Mouse (Mus musculus): ENCODE results near the gene Uckl1. TPM values are rescaled to one million over a fixed set of nuclear protein-coding genes. Genes with fewer than 3 reads are reported as not detected.

Uckl1 gene
- polyA plus RNA-seq, 1 experiment = 53.4 TPM

DNA sequence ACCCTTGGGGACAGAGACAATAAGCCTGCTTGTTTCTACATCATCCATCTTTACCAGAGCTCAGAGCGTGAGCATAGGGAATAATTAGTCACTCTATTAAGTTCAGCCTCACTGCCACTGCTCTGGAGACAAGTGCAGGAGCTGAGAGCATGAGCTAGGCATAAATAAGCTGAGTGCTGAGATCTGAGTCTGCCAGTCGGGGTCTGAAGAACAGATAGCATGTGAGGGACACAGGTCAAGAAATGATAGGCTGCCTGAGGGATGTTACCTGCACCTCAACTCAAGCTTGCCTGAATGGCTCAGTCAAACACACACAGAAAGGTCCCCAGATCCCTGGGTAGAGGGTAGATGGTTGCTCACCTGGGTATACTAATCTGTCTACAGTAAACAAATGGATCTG is 7.6 kb downstream of the Uckl1 start:
- H3K4me2 ChIP-seq (ENCODE audit: low read depth) = no peak overlapping the region
- H3K27me3 ChIP-seq (ENCODE audit: control insufficient read depth, insufficient read depth, insufficient read length) = no peaks in the 10 kb centered on the region
- no peak overlapping the region for H3K4me3 ChIP-seq
- peaks cover 13% of the 10 kb centered on the region for H3K79me2 ChIP-seq (ENCODE audit: control insufficient read depth, insufficient read depth)
- H3ac ChIP-seq (ENCODE audit: control insufficient read depth, insufficient read length) = no peak overlapping the region
- peaks cover 3% of the 10 kb centered on the region for H3K36me3 ChIP-seq (ENCODE audit: control insufficient read depth, insufficient read depth)
- TF ChIP-seq POLR2AphosphoS2 (IDR thresholded peaks at IDR 0.05; ENCODE audit: insufficient read length, low read depth) (no peak), SRF (IDR thresholded peaks at IDR 0.05; ENCODE audit: control insufficient read depth, insufficient read length, low read depth) (no peak), CEBPB (IDR thresholded peaks at IDR 0.05; ENCODE audit: insufficient read depth, poor library complexity, severe bottlenecking) (no peak), POLR2A (IDR thresholded peaks at IDR 0.05; ENCODE audit: insufficient read length, low read depth) (no peak), REST (IDR thresholded peaks at IDR 0.05; ENCODE audit: insufficient read depth, insufficient read length) (no peak), MAX (IDR thresholded peaks at IDR 0.05; ENCODE audit: low read depth) (no peak), E2F4 (IDR thresholded peaks at IDR 0.05; ENCODE audit: insufficient read depth) (no peak), TCF12 (IDR thresholded peaks at IDR 0.05; ENCODE audit: insufficient read depth, poor library complexity, severe bottlenecking) (no peak), TCF3 (IDR thresholded peaks at IDR 0.05; ENCODE audit: insufficient read length, low read depth) (no peak), USF1 (IDR thresholded peaks at IDR 0.05; ENCODE audit: low read depth) (no peak), MYOD1 (IDR thresholded peaks at IDR 0.05; ENCODE audit: control insufficient read depth in 1 of 3, insufficient read length in 2 of 3, low read depth in 2 of 3) (no peak), MYOG (IDR thresholded peaks at IDR 0.05; ENCODE audit: control insufficient read depth in 1 of 3, insufficient read depth in 1 of 3, insufficient read length in 2 of 3, low read depth in 2 of 3) (no peak)

DNA sequence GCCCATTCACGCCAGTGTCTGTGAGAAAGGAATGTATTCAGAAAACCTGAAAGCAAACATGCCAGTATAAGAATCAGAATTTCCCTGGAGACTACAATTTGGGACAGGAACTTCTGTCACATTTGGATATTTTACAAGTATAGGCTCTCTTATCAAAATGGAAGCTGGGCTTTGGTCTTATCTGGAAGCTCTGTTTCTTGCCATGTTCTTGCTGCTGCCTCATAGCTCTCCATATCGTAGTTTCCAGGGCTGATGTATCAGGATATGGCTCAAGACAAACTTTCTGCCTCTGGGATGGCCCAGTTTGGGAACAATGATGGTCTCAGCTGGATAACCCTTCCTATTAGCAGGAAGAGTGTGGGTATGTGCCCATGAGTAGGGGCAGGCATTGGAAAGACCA is 8.1 kb downstream of the Uckl1 start:
- Histone ChIP-seq H3K79me2 (ENCODE audit: control insufficient read depth, insufficient read depth) (peaks cover 13% of the 10 kb centered on the region), H3K27me3 (ENCODE audit: control insufficient read depth, insufficient read depth, insufficient read length) (no peaks in the 10 kb centered on the region)

DNA sequence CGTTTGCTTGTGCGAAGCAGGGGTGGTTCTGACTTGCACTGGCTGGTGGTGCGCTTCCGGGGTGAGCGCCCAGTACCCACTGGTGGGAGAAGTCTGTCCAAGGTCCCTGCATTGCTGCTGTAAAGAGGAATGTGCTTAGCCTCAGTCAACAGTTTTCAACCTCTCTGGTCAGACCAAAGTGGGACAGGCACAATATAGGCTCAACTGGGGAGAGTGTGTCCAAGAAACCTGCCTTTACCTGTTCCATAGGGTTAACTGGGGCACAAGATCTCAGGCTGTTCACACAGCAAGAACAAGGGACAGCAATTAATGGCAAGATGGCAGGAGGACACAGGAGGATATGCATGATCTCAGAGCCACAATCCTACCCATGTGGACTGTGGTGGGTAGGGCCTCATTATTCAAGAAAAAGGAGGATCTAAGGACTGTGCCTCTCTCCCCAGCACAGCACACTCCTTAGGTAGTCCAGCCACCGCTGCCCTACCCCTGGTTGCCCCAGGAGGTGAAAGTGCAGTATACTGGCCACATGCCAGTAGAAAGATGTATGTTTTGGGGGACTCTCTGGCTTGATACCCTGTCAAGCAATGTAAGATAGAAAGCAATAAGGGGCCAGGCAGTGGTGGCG is 9.7 kb downstream of the Uckl1 start:
- Histone ChIP-seq H3ac (ENCODE audit: control insufficient read depth, insufficient read length) (no peak overlapping the region), H3K79me2 (ENCODE audit: control insufficient read depth, insufficient read depth) (peaks cover 5% of the 10 kb centered on the region), H3K4me2 (ENCODE audit: low read depth) (no peak overlapping the region), H3K27me3 (ENCODE audit: control insufficient read depth, insufficient read depth, insufficient read length) (no peaks in the 10 kb centered on the region), H3K4me3 (no peak overlapping the region), H3K36me3 (ENCODE audit: control insufficient read depth, insufficient read depth) (peaks cover 3% of the 10 kb centered on the region)
- TF ChIP-seq SRF (IDR thresholded peaks at IDR 0.05; ENCODE audit: control insufficient read depth, insufficient read length, low read depth) = no peak
- TF ChIP-seq MAX (IDR thresholded peaks at IDR 0.05; ENCODE audit: low read depth) = no peak

More for the DNA sequence above, 8.1 kb downstream of the Uckl1 start:
- H3K4me2 ChIP-seq (ENCODE audit: low read depth) = no peak overlapping the region
- no peak overlapping the region for H3K4me3 ChIP-seq
- H3ac ChIP-seq (ENCODE audit: control insufficient read depth, insufficient read length) = no peak overlapping the region
- H3K36me3 ChIP-seq (ENCODE audit: control insufficient read depth, insufficient read depth) = peaks cover 3% of the 10 kb centered on the region
- no peak for TF ChIP-seq MAX (IDR thresholded peaks at IDR 0.05; ENCODE audit: low read depth)
- TF ChIP-seq MYOD1 (IDR thresholded peaks at IDR 0.05; ENCODE audit: control insufficient read depth in 1 of 3, insufficient read length in 2 of 3, low read depth in 2 of 3) = no peak
- TF ChIP-seq POLR2AphosphoS2 (IDR thresholded peaks at IDR 0.05; ENCODE audit: insufficient read length, low read depth) = no peak
- no peak for TF ChIP-seq TCF12 (IDR thresholded peaks at IDR 0.05; ENCODE audit: insufficient read depth, poor library complexity, severe bottlenecking)
- TF ChIP-seq USF1 (IDR thresholded peaks at IDR 0.05; ENCODE audit: low read depth) = no peak
- no peak for TF ChIP-seq POLR2A (IDR thresholded peaks at IDR 0.05; ENCODE audit: insufficient read length, low read depth)
- TF ChIP-seq CEBPB (IDR thresholded peaks at IDR 0.05; ENCODE audit: insufficient read depth, poor library complexity, severe bottlenecking) = no peak
- TF ChIP-seq SRF (IDR thresholded peaks at IDR 0.05; ENCODE audit: control insufficient read depth, insufficient read length, low read depth) = no peak
- no peak for TF ChIP-seq REST (IDR thresholded peaks at IDR 0.05; ENCODE audit: insufficient read depth, insufficient read length)
- TF ChIP-seq TCF3 (IDR thresholded peaks at IDR 0.05; ENCODE audit: insufficient read length, low read depth) = no peak
- no peak for TF ChIP-seq MYOG (IDR thresholded peaks at IDR 0.05; ENCODE audit: control insufficient read depth in 1 of 3, insufficient read depth in 1 of 3, insufficient read length in 2 of 3, low read depth in 2 of 3)
- no peak for TF ChIP-seq E2F4 (IDR thresholded peaks at IDR 0.05; ENCODE audit: insufficient read depth)

DNA sequence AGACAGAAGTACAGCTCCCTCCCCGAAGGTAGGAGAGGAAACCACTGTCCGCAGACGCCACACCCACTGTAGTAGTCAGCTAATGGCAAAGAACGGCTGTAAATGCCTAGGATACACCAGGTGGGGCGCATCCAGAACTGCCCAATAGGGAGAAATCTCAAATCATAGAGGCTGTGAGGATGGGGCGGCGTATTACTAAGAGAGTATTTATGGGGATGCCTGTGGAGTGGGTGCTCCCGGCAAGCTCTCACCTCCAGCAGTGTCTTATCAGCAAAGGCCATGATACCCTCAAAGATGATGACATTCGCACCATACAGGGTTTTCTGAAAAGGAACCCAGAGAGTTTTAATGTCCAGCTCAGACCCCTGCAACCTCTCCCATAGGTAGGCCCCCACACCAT is 10.7 kb downstream of the Uckl1 start:
- Histone ChIP-seq H3K4me3 (no peak overlapping the region), H3K27me3 (ENCODE audit: control insufficient read depth, insufficient read depth, insufficient read length) (no peaks in the 10 kb centered on the region), H3ac (ENCODE audit: control insufficient read depth, insufficient read length) (no peak overlapping the region), H3K79me2 (ENCODE audit: control insufficient read depth, insufficient read depth) (peaks cover 3% of the 10 kb centered on the region), H3K4me2 (ENCODE audit: low read depth) (no peak overlapping the region), H3K36me3 (ENCODE audit: control insufficient read depth, insufficient read depth) (peaks cover 3% of the 10 kb centered on the region)
- TF ChIP-seq SRF (IDR thresholded peaks at IDR 0.05; ENCODE audit: control insufficient read depth, insufficient read length, low read depth) (no peak), TCF12 (IDR thresholded peaks at IDR 0.05; ENCODE audit: insufficient read depth, poor library complexity, severe bottlenecking) (no peak), MYOG (IDR thresholded peaks at IDR 0.05; ENCODE audit: control insufficient read depth in 1 of 3, insufficient read depth in 1 of 3, insufficient read length in 2 of 3, low read depth in 2 of 3) (no peak), MYOD1 (IDR thresholded peaks at IDR 0.05; ENCODE audit: control insufficient read depth in 1 of 3, insufficient read length in 2 of 3, low read depth in 2 of 3) (no peak), USF1 (IDR thresholded peaks at IDR 0.05; ENCODE audit: low read depth) (no peak), TCF3 (IDR thresholded peaks at IDR 0.05; ENCODE audit: insufficient read length, low read depth) (no peak), E2F4 (IDR thresholded peaks at IDR 0.05; ENCODE audit: insufficient read depth) (no peak), POLR2A (IDR thresholded peaks at IDR 0.05; ENCODE audit: insufficient read length, low read depth) (no peak), CEBPB (IDR thresholded peaks at IDR 0.05; ENCODE audit: insufficient read depth, poor library complexity, severe bottlenecking) (no peak), REST (IDR thresholded peaks at IDR 0.05; ENCODE audit: insufficient read depth, insufficient read length) (no peak), MAX (IDR thresholded peaks at IDR 0.05; ENCODE audit: low read depth) (no peak), POLR2AphosphoS2 (IDR thresholded peaks at IDR 0.05; ENCODE audit: insufficient read length, low read depth) (no peak)

Measured in myocyte (in vitro differentiated cells).